Mouse (Mus musculus): Measurements from ENCODE around the gene Pde4d.

- TF ChIP-seq MYOD1 (IDR thresholded peaks at IDR 0.05; ENCODE audit: control insufficient read depth, insufficient read length, low read depth) (no peak), CTCF (IDR thresholded peaks at IDR 0.05; ENCODE audit: control insufficient read depth, insufficient read depth, insufficient read length) (no peak), MAX (IDR thresholded peaks at IDR 0.05) (no peak)
Observed at GRCm38 (mm10) chr13:108604213-108604612, 154.5 kb downstream of the Pde4d start.
